Mouse (Mus musculus) stomach, embryonic 16.5 days (tissue): ENCODE results near the gene Lag3. TPM values are rescaled to one million over a fixed set of nuclear protein-coding genes. Genes with fewer than 3 reads are reported as not detected.

Experiments
- ATAC-seq: fragments of 200-750 bp; cut with Nextera tagmentation; 2 replicates; pipeline ENCODE4 v1.8.0; 2017; ENCODE audit warnings: moderate number of reproducible peaks, moderate TSS enrichment; ENCODE audit not compliant: insufficient read depth, low FRiP score
- H3K27ac ChIP-seq: fragments of 300-500 bp; sonication (generic); 2 replicates; pipeline ENCODE4 v1.5.1; 2014; ENCODE audit warnings: low read length
- H3K27me3 ChIP-seq: fragments of 300-500 bp; sonication (generic); 2 replicates; pipeline ENCODE4 v1.6.1; 2014; ENCODE audit warnings: low read length, control low read depth, mixed read lengths; ENCODE audit not compliant: control insufficient read depth, insufficient read depth
- H3K36me3 ChIP-seq: fragments of 300-500 bp; sonication (generic); 2 replicates; pipeline ENCODE4 v1.6.1; 2014; ENCODE audit warnings: low read length; ENCODE audit not compliant: control insufficient read depth, insufficient read depth
- H3K4me1 ChIP-seq: fragments of 300-500 bp; sonication (generic); 2 replicates; pipeline ENCODE4 v1.6.1; 2014; ENCODE audit warnings: low read length, control low read depth, mixed read lengths; ENCODE audit not compliant: control insufficient read depth, insufficient read depth
- H3K4me2 ChIP-seq: fragments of 300-500 bp; sonication (generic); 2 replicates; pipeline ENCODE4 v1.6.1; 2014; ENCODE audit warnings: low read depth, low read length, mixed read lengths
- H3K4me3 ChIP-seq: fragments of 300-500 bp; sonication (generic); replicated peaks from 2 replicates; pipeline ENCODE4 v1.5.1; 2014; ENCODE audit warnings: mild to moderate bottlenecking, low read length
- H3K9ac ChIP-seq: fragments of 300-500 bp; sonication (generic); 2 replicates; pipeline ENCODE4 v1.6.1; 2014; ENCODE audit warnings: low read length
- H3K9me3 ChIP-seq: fragments of 300-500 bp; sonication (generic); replicated peaks from 2 replicates; pipeline ENCODE4 v1.6.1; 2016; ENCODE audit warnings: low read length, control low read depth; ENCODE audit not compliant: control insufficient read depth
- WGBS: fragments of 180-500 bp; shearing (Covaris S2); extraction: QIAGEN DNeasy Blood & Tissue Kit; methylation state at CpG from one replicate; pipeline ENCODE4 v1.1.7; 2014; 5-methylcytosine and 5-hydroxymethylcytosine counted together
- polyA plus RNA-seq: library from polyadenylated mRNA; unstranded; fragments of >200 nt; fragmentation: Nextera tagmentation; extraction: Ambion mirVana; gene quantifications from 2 replicates; pipeline ENCODE4 v1.2.1, GENCODE M21; 2015

Lag3 gene
- polyA plus RNA-seq, 1 experiment from 2014 or later = 1.3 TPM

- no peak overlapping the region; the same call in 1 of the 2 replicates for H3K27ac ChIP-seq
- no peak overlapping the region for H3K4me2 ChIP-seq
- H3K4me1 ChIP-seq = peaks cover 5% of the 10 kb centered on the region
- no peaks in the 10 kb centered on the region for H3K27me3 ChIP-seq
- no peaks in the 10 kb centered on the region; the same call in 1 of the 2 replicates for H3K9me3 ChIP-seq
- peaks cover 25% of the 10 kb centered on the region for H3K36me3 ChIP-seq
- no peak overlapping the region for H3K9ac ChIP-seq
- no peak overlapping the region for H3K4me3 ChIP-seq
- no peak for ATAC-seq
- WGBS = 67% methylated on average over 2 of the region's 2 CpGs
These were observed 26.0 kb upstream of the Lag3 start for GRCm38 (mm10) chr6:124937493-124937892.

DNA sequence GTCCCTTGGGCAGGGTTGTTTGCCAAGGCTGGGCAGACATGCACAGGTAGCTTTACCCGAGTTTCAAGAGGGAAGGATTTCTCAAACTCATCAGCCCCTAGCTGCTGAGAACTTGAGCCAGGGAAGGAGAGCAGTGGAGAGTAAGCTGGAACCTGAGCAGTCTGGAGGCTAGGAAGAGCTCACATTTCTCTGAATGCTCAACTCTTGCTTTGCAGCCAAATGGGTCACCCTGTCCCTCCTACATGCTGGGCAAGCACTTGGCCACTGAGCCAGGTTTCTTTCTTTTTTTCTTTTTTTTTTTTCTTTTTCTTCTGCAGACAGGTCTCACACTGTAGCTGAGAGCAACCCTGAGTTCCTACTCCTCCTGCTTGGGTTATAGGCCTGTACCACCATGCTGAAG lies 25.2 kb upstream of the Lag3 start:
- Histone ChIP-seq H3K4me2 (no peak overlapping the region), H3K9ac (no peak overlapping the region), H3K36me3 (peaks cover 25% of the 10 kb centered on the region), H3K27ac (no peak overlapping the region), H3K9me3 (no peaks in the 10 kb centered on the region; the same call in 1 of the 2 replicates), H3K4me3 (no peak overlapping the region), H3K27me3 (no peaks in the 10 kb centered on the region), H3K4me1 (peaks cover 10% of the 10 kb centered on the region)
- 71% methylated on average over 1 of the region's 1 CpGs for WGBS
- no peak for ATAC-seq

- no peak for ATAC-seq
- Histone ChIP-seq H3K4me2 (no peak overlapping the region), H3K9me3 (no peaks in the 10 kb centered on the region; the same call in 1 of the 2 replicates), H3K9ac (no peak overlapping the region), H3K4me1 (peaks cover 18% of the 10 kb centered on the region), H3K36me3 (peaks cover 25% of the 10 kb centered on the region), H3K27ac (no peak overlapping the region), H3K4me3 (no peak overlapping the region), H3K27me3 (no peaks in the 10 kb centered on the region)
- WGBS = 93% methylated on average over 7 of the region's 7 CpGs
These were observed 23.2 kb upstream of the Lag3 start for GRCm38 (mm10) chr6:124934670-124935069.

DNA sequence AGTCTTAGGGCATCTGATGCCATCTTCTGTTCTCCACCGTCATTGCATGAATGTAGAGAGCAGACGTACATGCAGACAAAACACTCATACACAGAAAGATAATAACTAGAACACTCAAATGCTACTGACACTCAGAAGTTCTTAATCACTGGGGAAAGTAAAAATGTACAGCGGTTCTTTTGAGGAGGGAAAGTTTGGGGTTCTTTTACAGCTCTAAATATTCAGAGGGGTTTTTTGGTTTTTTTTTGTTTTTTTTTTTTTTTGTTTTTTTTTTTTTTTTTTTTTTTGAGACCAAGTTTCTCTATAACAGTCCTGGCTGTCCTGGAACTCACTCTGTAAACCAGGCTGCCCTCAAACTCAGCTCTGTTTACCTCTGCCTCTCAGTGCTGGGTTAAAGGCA lies 21.6 kb upstream of the Lag3 start:
- H3K4me1 ChIP-seq = peaks cover 22% of the 10 kb centered on the region
- WGBS = 88% methylated on average over 3 of the region's 3 CpGs
- H3K4me2 ChIP-seq = no peak overlapping the region
- no peaks in the 10 kb centered on the region; the same call in 1 of the 2 replicates for H3K9me3 ChIP-seq
- no peaks in the 10 kb centered on the region for H3K27me3 ChIP-seq
- H3K36me3 ChIP-seq = peaks cover 16% of the 10 kb centered on the region; the same call in 1 of the 2 replicates
- ATAC-seq = no peak
- no peak overlapping the region for H3K4me3 ChIP-seq
- H3K9ac ChIP-seq = no peak overlapping the region
- H3K27ac ChIP-seq = no peak overlapping the region

- Histone ChIP-seq H3K9me3 (no peaks in the 10 kb centered on the region; the same call in 1 of the 2 replicates), H3K4me1 (peaks cover 22% of the 10 kb centered on the region), H3K27ac (peak overlapping the region; percentile 98), H3K36me3 (peaks cover 13% of the 10 kb centered on the region; the same call in 1 of the 2 replicates), H3K4me2 (peak overlapping the region; percentile 97), H3K27me3 (no peaks in the 10 kb centered on the region), H3K4me3 (peak overlapping the region; percentile 96), H3K9ac (peak overlapping the region; percentile 98)
- WGBS = 33% methylated on average over 12 of the region's 12 CpGs
- ATAC-seq = no peak
These were observed 20.8 kb upstream of the Lag3 start for GRCm38 (mm10) chr6:124932314-124932695.

DNA sequence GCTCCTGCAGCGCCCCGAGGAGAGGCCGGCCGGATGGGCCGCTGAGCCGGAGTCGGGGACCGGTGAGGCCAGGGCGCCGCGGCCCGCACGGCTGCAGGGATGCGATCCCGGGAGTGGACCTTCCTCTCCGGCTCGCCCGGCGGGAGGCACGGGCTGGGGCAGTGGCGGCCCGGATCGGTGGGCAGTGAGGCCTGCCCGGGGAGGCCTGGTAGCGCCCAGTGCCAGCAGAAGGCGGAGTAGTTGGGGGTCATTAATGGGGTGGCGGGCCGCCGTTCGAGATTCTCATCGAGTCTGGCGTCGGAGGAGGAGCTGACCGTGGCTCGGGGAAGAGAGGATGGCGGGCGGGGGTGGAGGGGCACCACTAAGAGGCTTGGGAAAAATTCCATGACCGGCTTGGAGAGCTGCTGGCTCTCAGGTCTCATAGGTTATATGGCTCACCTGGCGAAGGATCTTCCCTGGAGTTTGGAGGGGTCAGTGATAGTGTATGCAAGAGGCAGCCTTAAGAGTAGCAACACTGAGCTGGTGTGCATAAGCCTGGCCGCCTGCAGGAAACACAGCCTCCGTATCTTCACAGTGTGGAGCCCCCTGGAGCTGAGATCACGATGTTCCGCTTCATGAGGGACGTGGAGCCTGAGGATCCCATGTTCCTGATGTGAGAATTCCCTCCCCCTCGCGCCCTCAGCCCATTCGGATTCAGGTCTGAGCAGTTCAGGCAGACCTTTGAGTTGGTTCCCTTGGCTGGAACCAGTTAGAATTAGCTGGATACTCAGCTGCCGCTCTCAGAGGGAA lies 20.2 kb upstream of the Lag3 start:
- ATAC-seq = no peak; the same call in 1 of the 2 replicates
- Histone ChIP-seq H3K4me3 (peak overlapping the region; percentile 96), H3K9ac (peak overlapping the region; percentile 98), H3K27ac (peak overlapping the region; percentile 98), H3K27me3 (no peaks in the 10 kb centered on the region), H3K9me3 (no peaks in the 10 kb centered on the region; the same call in 1 of the 2 replicates), H3K36me3 (peaks cover 13% of the 10 kb centered on the region; the same call in 1 of the 2 replicates), H3K4me1 (peaks cover 22% of the 10 kb centered on the region), H3K4me2 (peak overlapping the region; percentile 97)
- under 1% methylated on average over 48 of the region's 48 CpGs for WGBS

- peak within 1 kb of the TSS; percentile 96 for H3K4me3 ChIP-seq
- peaks cover 26% of the 10 kb centered on the region for H3K4me1 ChIP-seq
- no peaks in the 10 kb centered on the region; the same call in 1 of the 2 replicates for H3K9me3 ChIP-seq
- peak within 1 kb of the TSS; percentile 97 for H3K4me2 ChIP-seq
- H3K36me3 ChIP-seq = peaks cover 13% of the 10 kb centered on the region; the same call in 1 of the 2 replicates
- ATAC-seq = peak; percentile 95
- peak within 1 kb of the TSS; percentile 98 for H3K27ac ChIP-seq
- H3K9ac ChIP-seq = peak within 1 kb of the TSS; percentile 98
- under 1% methylated on average over 61 of the region's 64 CpGs for WGBS
- H3K27me3 ChIP-seq = no peaks in the 10 kb centered on the region
These were observed 19.4 kb upstream of the Lag3 start, which contains the start of gene Mlf2 for GRCm38 (mm10) chr6:124930754-124931524. TSS of gene Mlf2 (plus strand) at chr6:124931386.

DNA sequence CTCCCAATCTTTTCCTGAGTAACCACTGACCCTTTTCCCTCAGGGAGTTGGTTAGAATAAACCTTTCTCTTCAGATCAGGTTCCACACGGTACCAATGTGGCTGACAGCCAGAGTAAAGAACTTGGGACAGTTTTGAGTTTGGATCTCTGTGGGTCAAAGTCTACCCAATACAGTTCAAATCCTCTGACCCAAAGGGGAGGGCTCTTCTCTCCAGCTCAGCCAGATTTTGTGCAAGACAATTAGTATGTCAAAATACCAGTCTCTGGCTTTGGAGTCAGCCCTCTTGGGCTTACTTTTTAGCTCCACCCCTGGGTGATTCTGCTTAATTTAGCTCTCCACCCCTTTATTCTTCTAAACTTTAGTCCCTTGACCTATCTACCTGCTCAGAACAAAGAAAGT lies 18.7 kb upstream of the Lag3 start:
- Histone ChIP-seq H3K36me3 (peaks cover 11% of the 10 kb centered on the region; the same call in 1 of the 2 replicates), H3K9me3 (no peaks in the 10 kb centered on the region; the same call in 1 of the 2 replicates), H3K4me1 (peaks cover 33% of the 10 kb centered on the region), H3K27me3 (no peaks in the 10 kb centered on the region), H3K9ac (peak overlapping the region; percentile 65), H3K27ac (peak overlapping the region; percentile 98), H3K4me3 (peak overlapping the region; percentile 96), H3K4me2 (peak overlapping the region; percentile 40)
- 28% methylated on average over 1 of the region's 1 CpGs for WGBS
- ATAC-seq = no peak
